8 mouse cellular contexts compared by ENCODE assay signal in genomic region chr9:50616766-50617603, GRCm38 (mm10). TPM values are rescaled to one million over a fixed set of nuclear protein-coding genes. Genes with fewer than 3 reads are reported as not detected.
DNase-seq lines count a peak whose midpoint lies in the region; ATAC-seq and TF ChIP-seq lines count a peak whose summit lies in the region.

TSS of gene Pih1d2 (plus strand) at chr9:50617321.
TSS of gene Nkapd1 (minus strand) at chr9:50617464.

- no peaks in the 10 kb centered on the region for H3K27me3 ChIP-seq in G1E (ENCODE audit: insufficient read depth, low read length)
- H3K27me3 ChIP-seq in forebrain, postnatal 0 days (ENCODE audit: insufficient read depth, low read length) = no peaks in the 10 kb centered on the region
- H3K27me3 ChIP-seq in lung, embryonic 16.5 days (ENCODE audit: control insufficient read depth, insufficient read depth, low read depth, low read length) = no peaks in the 10 kb centered on the region

- H3K4me2 ChIP-seq in forebrain, postnatal 0 days (ENCODE audit: low read depth) = peak within 1 kb of the TSS; percentile 80
- peak within 1 kb of the TSS; percentile 62 for H3K4me2 ChIP-seq in lung, embryonic 16.5 days (ENCODE audit: low read depth, low read length)

- peak within 1 kb of the TSS; percentile 93 for H3K27ac ChIP-seq in forebrain, postnatal 0 days (ENCODE audit: low read depth, low read length)
- H3K27ac ChIP-seq in lung, embryonic 16.5 days (ENCODE audit: low read length) = peak within 1 kb of the TSS; percentile 98

- H3K36me3 ChIP-seq in G1E (replicated peaks) = peaks cover 36% of the 10 kb centered on the region
- peaks cover 27% of the 10 kb centered on the region for H3K36me3 ChIP-seq in forebrain, postnatal 0 days (ENCODE audit: insufficient read depth)
- H3K36me3 ChIP-seq in lung, embryonic 16.5 days (ENCODE audit: control insufficient read depth, insufficient read depth, low read length) = peaks cover 15% of the 10 kb centered on the region

- H3K9ac ChIP-seq in forebrain, postnatal 0 days = peak within 1 kb of the TSS; percentile 90
- H3K9ac ChIP-seq in lung, embryonic 16.5 days (ENCODE audit: low read length) = peak within 1 kb of the TSS; percentile 98

- ATAC-seq in G1E (ENCODE audit: extremely low read depth, insufficient number of reproducible peaks, low FRiP score, poor library complexity, severe bottlenecking) = peak; percentile 64
- peak; percentile 97 for ATAC-seq in forebrain, postnatal 0 days
- ATAC-seq in lung, embryonic 16.5 days (ENCODE audit: low read depth) = peak; percentile 96

- under 1% methylated on average over 78 of the region's 81 CpGs for WGBS in forebrain, postnatal 0 days
- WGBS in lung, embryonic 16.5 days = under 1% methylated on average over 78 of the region's 81 CpGs

- H3K9me3 ChIP-seq in G1E (replicated peaks) = no peaks in the 10 kb centered on the region
- H3K9me3 ChIP-seq in forebrain, postnatal 0 days (ENCODE audit: low read length) = no peaks in the 10 kb centered on the region
- no peaks in the 10 kb centered on the region for H3K9me3 ChIP-seq in lung, embryonic 16.5 days (ENCODE audit: control insufficient read depth, low read length)

- peak; percentile 69 for DNase-seq in G1E (ENCODE audit: low spot score)
- DNase-seq in cerebellum, adult 18-20 months = peak; percentile 80 to 87
- DNase-seq in forebrain, postnatal 0 days = peak; percentile 94
- DNase-seq in heart, postnatal 4 days = peak; percentile 92
- DNase-seq in layer of hippocampus, adult 9-10 months (ENCODE audit: low spot score) = peak; percentile 88
- peak; percentile 90 for DNase-seq in ovary, postnatal 10 days (ENCODE audit: low spot score)
- peak; percentile 78 to 86 for DNase-seq in thymus, postnatal 10 days (ENCODE audit: low spot score in 2 of 2)

- H3K4me1 ChIP-seq in G1E (ENCODE audit: insufficient read depth, low read depth, low read length) = peaks cover 35% of the 10 kb centered on the region
- no peaks in the 10 kb centered on the region for H3K4me1 ChIP-seq in forebrain, postnatal 0 days (ENCODE audit: insufficient read depth)
- peaks cover 7% of the 10 kb centered on the region for H3K4me1 ChIP-seq in lung, embryonic 16.5 days (replicated peaks; ENCODE audit: control insufficient read depth, insufficient read depth, low read length)

- peak within 1 kb of the TSS; percentile 93 for H3K4me3 ChIP-seq in G1E (ENCODE audit: low read depth, low read length)
- peak within 1 kb of the TSS; percentile 95 for H3K4me3 ChIP-seq in forebrain, postnatal 0 days (ENCODE audit: low read depth, low read length)
- H3K4me3 ChIP-seq in lung, embryonic 16.5 days (ENCODE audit: low read length) = peak within 1 kb of the TSS; percentile 99

- no peak for TF ChIP-seq CTCF in G1E (IDR thresholded peaks at IDR 0.05; ENCODE audit: low read depth, low read length)
- TF ChIP-seq CTCF in forebrain, postnatal 0 days (IDR thresholded peaks at IDR 0.05; ENCODE audit: low read depth) = peak; percentile 31

RNA-seq across cellular contexts. Expression of gene Pih1d2, which starts in this region (rescaled TPM):
- total RNA-seq in G1E (2014; fragmentation: Nextera tagmentation) = 3.6 and 3.7 TPM in 2 replicates
- total RNA-seq in G1E (2017) = 2.5 and 6.5 TPM in 2 replicates
- 0.39 and 0.41 TPM in 2 replicates for polyA plus RNA-seq in G1E (2012)
- total RNA-seq in forebrain, postnatal 0 days (2014; rRNA removed) = 4.0 and 5.2 TPM in 2 replicates
- 4.6 and 6.6 TPM in 2 replicates for polyA plus RNA-seq in forebrain, postnatal 0 days (2015; fragmentation: Nextera tagmentation; extraction: Ambion mirVana)
- under 1 TPM; 0.59 to 0.69 TPM for total RNA-seq in heart, postnatal 4 days (2021)
- polyA plus RNA-seq in lung, embryonic 16.5 days (2015; fragmentation: Nextera tagmentation; extraction: Ambion mirVana) = 8.7 and 9.6 TPM in 2 replicates

RNA-seq across cellular contexts. Expression of gene Nkapd1, which starts in this region (rescaled TPM):
- total RNA-seq in G1E (2014; fragmentation: Nextera tagmentation) = 45.5 and 49.7 TPM in 2 replicates
- 24.6 and 31.0 TPM in 2 replicates for total RNA-seq in G1E (2017)
- polyA plus RNA-seq in G1E (2012) = 8.0 and 9.7 TPM in 2 replicates
- 19.0 and 20.5 TPM in 2 replicates for total RNA-seq in forebrain, postnatal 0 days (2014; rRNA removed)
- 24.3 TPM in 2 replicates for polyA plus RNA-seq in forebrain, postnatal 0 days (2015; fragmentation: Nextera tagmentation; extraction: Ambion mirVana)
- 10 to 100 TPM; 19.0 to 20.3 TPM for total RNA-seq in heart, postnatal 4 days (2021)
- 21.0 and 22.0 TPM in 2 replicates for polyA plus RNA-seq in lung, embryonic 16.5 days (2015; fragmentation: Nextera tagmentation; extraction: Ambion mirVana)

Comparison
In these comparisons a context has a peak if more than half of its experiments do, and no peak if none do; other contexts are left out.
1. Peak in every context shown above with its lines: DNase-seq, ATAC-seq, H3K4me3 ChIP-seq and H3K27ac ChIP-seq.